Mouse (Mus musculus): ENCODE data around the gene Kcnmb2. TPM values are rescaled to one million over a fixed set of nuclear protein-coding genes. Genes with fewer than 3 reads are reported as not detected.

Kcnmb2 gene
- polyA plus RNA-seq, 1 experiment from 2014 or later, result 0.29 TPM

DNA sequence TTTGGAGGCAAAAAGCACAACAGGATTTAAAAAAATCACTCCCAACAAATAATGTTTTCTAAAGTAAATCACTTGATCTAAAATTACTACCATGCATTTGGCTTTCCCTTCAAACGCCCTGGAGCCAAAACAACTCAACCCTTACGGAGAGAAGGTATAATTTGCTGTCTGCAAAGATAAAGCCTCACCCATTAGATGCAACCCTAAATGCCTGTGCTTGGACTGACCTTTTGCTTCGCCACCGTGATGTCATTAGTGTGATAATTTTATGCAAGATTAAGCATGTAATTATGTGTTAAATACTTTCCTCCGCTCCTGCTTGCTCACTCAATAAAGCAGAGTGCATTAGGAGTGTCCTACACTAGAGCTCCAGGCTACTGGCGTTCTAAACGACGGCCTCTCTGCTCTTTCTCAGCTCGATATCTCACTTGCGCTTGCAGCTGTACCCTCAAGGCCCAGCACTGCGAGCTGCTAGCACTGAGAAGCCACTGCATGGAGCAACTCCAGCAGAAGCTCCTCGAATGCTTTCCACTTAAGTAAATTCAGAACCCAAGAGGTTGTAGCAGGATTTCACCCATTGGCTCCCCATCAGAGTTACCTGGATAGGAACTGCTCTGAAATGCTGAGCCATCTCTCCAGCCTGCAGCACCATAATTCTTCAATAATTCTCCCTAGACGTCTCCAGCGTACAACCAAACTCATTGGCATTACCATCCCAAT is 247.7 kb downstream of the Kcnmb2 start:
- WGBS (ENCODE audit: insufficient replicate concordance), result 58% methylated on average over 14 of the region's 14 CpGs
- H3K36me3 ChIP-seq, result no peaks in the 10 kb centered on the region
- no peak for ATAC-seq (ENCODE audit: low read depth)

DNA sequence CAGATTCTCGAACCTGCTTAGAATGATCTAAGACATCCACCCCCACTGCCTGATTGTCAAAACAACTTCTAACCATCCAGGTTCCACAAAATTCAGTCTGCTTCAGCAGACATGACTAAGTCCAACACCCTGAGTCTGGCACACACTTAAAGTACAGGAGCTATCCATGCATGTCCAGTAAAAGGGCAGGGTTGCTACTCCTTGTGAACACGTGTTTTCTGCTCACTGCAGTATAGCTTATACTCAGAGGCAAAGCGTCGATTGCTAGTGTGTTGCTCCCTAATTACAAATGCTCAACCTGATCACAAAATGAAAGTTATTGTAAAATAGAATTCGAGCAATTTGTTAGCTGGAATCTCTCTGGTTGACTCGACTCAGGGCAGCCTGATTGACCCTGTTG is 278.2 kb downstream of the Kcnmb2 start:
- H3K27me3 ChIP-seq, result no peaks in the 10 kb centered on the region
- no peak overlapping the region for H3K9ac ChIP-seq
- 52% methylated on average over 6 of the region's 6 CpGs for WGBS (ENCODE audit: insufficient replicate concordance)
- DNase-seq (no peak), ATAC-seq (ENCODE audit: low read depth) (no peak)
- H3K4me3 ChIP-seq (replicated peaks), result no peak overlapping the region
- no peak overlapping the region for H3K27ac ChIP-seq
- no peak overlapping the region for H3K4me2 ChIP-seq
- no peaks in the 10 kb centered on the region for H3K36me3 ChIP-seq
- H3K9me3 ChIP-seq (replicated peaks), result no peaks in the 10 kb centered on the region
- no peaks in the 10 kb centered on the region for H3K4me1 ChIP-seq (replicated peaks)

More for the DNA sequence above, 247.7 kb downstream of the Kcnmb2 start:
- H3K27ac ChIP-seq, result no peak overlapping the region
- H3K9me3 ChIP-seq (replicated peaks), result no peaks in the 10 kb centered on the region
- H3K27me3 ChIP-seq, result no peaks in the 10 kb centered on the region
- no peak for DNase-seq
- H3K4me1 ChIP-seq (replicated peaks), result no peaks in the 10 kb centered on the region
- no peak overlapping the region for H3K9ac ChIP-seq
- no peak overlapping the region for H3K4me2 ChIP-seq
- no peak overlapping the region for H3K4me3 ChIP-seq (replicated peaks)

GRCm38 (mm10) chr3:32185855-32186522 is 283.7 kb downstream of the Kcnmb2 start:
- H3K4me1 ChIP-seq (replicated peaks), result no peaks in the 10 kb centered on the region
- H3K4me3 ChIP-seq (replicated peaks), result no peak overlapping the region
- H3K4me2 ChIP-seq, result no peak overlapping the region
- no peaks in the 10 kb centered on the region for H3K27me3 ChIP-seq
- 44% methylated on average over 2 of the region's 2 CpGs for WGBS (ENCODE audit: insufficient replicate concordance)
- H3K9me3 ChIP-seq (replicated peaks), result no peaks in the 10 kb centered on the region
- DNase-seq (no peak), ATAC-seq (ENCODE audit: low read depth) (no peak)
- H3K9ac ChIP-seq, result no peak overlapping the region
- H3K27ac ChIP-seq, result no peak overlapping the region
- H3K36me3 ChIP-seq, result no peaks in the 10 kb centered on the region

DNA sequence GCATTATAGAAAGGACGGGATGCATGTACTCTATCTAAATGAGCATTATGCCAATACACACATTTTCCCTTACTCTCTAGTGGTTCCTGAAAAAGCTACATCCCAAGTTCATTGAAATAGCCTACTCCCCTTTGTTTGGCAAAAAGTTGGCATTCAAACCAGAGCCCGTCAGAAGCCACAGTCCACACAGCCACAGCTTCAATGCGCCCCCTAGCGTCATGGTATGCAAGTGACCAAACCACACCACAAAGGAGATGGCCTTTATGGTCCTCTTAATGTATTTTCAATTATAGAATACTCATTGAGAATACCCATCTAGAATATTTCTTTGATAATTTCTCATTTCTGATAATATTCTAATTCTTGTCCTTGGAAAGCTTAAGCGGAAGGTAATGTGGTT is 286.2 kb downstream of the Kcnmb2 start:
- no peaks in the 10 kb centered on the region for H3K27me3 ChIP-seq
- no peak overlapping the region for H3K4me2 ChIP-seq
- ATAC-seq (ENCODE audit: low read depth) (no peak), DNase-seq (peak; percentile 1)
- H3K4me3 ChIP-seq (replicated peaks), result no peak overlapping the region
- no peak overlapping the region for H3K27ac ChIP-seq
- H3K9ac ChIP-seq, result no peak overlapping the region
- H3K4me1 ChIP-seq (replicated peaks), result no peaks in the 10 kb centered on the region
- H3K36me3 ChIP-seq, result no peaks in the 10 kb centered on the region
- no peaks in the 10 kb centered on the region for H3K9me3 ChIP-seq (replicated peaks)
- 24% methylated on average over 5 of the region's 5 CpGs for WGBS (ENCODE audit: insufficient replicate concordance)

GRCm38 (mm10) chr3:32188955-32189354 is 286.6 kb downstream of the Kcnmb2 start:
- WGBS (ENCODE audit: insufficient replicate concordance), result 66% methylated on average over 2 of the region's 2 CpGs
- H3K9me3 ChIP-seq (replicated peaks), result no peaks in the 10 kb centered on the region
- H3K27me3 ChIP-seq, result no peaks in the 10 kb centered on the region
- H3K4me2 ChIP-seq, result no peak overlapping the region
- H3K4me1 ChIP-seq (replicated peaks), result no peaks in the 10 kb centered on the region
- H3K36me3 ChIP-seq, result no peaks in the 10 kb centered on the region
- no peak overlapping the region for H3K27ac ChIP-seq
- no peak overlapping the region for H3K4me3 ChIP-seq (replicated peaks)
- no peak overlapping the region for H3K9ac ChIP-seq
- no peak for ATAC-seq (ENCODE audit: low read depth)
- no peak for DNase-seq

DNA sequence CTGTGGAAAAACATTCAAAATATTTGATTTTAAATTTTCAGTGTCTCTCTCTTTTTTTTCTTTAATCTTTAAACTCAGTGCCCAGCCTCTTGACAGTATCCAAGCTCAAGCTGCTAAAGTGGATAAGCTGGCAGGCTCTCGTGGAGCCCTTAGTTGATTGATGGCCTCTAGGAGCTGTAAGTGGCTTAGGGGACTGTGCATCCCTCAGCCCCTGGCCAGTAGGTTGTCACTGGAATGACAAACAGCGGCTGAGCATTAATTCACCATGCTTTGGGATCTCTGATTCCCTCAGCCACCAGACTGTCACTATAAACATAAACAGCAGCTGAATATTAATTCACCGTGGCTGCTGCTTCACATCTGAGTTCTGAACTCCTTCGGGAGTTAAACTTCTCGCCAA is 287.6 kb downstream of the Kcnmb2 start:
- Histone ChIP-seq H3K9ac (no peak overlapping the region), H3K27ac (no peak overlapping the region), H3K4me1 (replicated peaks) (no peaks in the 10 kb centered on the region), H3K4me3 (replicated peaks) (no peak overlapping the region), H3K36me3 (no peaks in the 10 kb centered on the region), H3K27me3 (no peaks in the 10 kb centered on the region), H3K4me2 (no peak overlapping the region), H3K9me3 (replicated peaks) (no peaks in the 10 kb centered on the region)
- 54% methylated on average over 5 of the region's 5 CpGs for WGBS (ENCODE audit: insufficient replicate concordance)
- ATAC-seq (ENCODE audit: low read depth) (no peak), DNase-seq (no peak)

DNA sequence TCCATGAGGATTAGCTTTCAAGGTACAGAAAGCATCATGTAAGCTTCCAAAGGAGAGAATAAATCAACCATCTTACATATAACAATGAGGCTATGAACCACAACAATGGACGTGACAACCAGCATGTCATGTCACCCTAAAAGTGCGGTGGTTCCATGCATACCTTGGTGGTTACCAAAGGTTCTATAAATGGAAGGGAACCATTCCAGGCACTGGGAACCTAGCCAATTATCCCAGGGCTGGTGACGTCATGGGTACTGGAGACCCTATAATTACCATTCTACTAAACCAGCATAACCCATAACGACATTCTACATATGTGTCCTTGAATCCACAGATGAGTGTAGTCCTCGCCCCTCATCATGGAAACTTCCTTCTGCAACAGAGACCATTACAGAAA is 291.7 kb downstream of the Kcnmb2 start:
- ATAC-seq (ENCODE audit: low read depth), result no peak
- no peaks in the 10 kb centered on the region for H3K36me3 ChIP-seq
- WGBS (ENCODE audit: insufficient replicate concordance), result 68% methylated on average over 5 of the region's 5 CpGs
- no peak for DNase-seq
- no peaks in the 10 kb centered on the region for H3K4me1 ChIP-seq (replicated peaks)
- H3K27ac ChIP-seq, result no peak overlapping the region
- no peak overlapping the region for H3K4me2 ChIP-seq
- H3K27me3 ChIP-seq, result no peaks in the 10 kb centered on the region
- no peak overlapping the region for H3K9ac ChIP-seq
- no peaks in the 10 kb centered on the region for H3K9me3 ChIP-seq (replicated peaks)
- no peak overlapping the region for H3K4me3 ChIP-seq (replicated peaks)

DNA sequence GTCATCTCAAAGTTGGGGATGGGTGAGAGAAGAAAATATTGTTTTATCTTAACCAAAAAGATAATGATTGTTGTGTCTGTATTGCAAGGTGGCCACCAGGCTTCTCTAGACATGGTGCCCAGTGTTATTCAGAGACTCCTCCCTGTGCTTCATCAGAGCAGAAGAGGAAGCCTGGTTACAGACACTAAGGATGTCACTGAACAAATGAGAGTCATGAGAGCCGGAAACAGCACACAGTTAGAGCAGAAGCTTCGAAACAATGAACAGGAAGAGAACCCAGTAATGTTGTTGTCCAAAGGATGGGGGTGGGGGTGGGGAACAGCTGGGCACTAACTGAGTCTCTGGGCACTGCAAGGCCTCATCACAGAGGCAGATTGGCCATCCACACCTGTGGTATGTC is 324.4 kb downstream of the Kcnmb2 start:
- H3K4me3 ChIP-seq (replicated peaks), result no peak overlapping the region
- no peak for ATAC-seq (ENCODE audit: low read depth)
- 36% methylated on average over 2 of the region's 2 CpGs for WGBS (ENCODE audit: insufficient replicate concordance)
- H3K27ac ChIP-seq, result no peak overlapping the region
- H3K4me1 ChIP-seq (replicated peaks), result no peaks in the 10 kb centered on the region
- H3K9ac ChIP-seq, result no peak overlapping the region
- H3K36me3 ChIP-seq, result no peaks in the 10 kb centered on the region
- no peak for DNase-seq
- H3K4me2 ChIP-seq, result no peak overlapping the region
- no peaks in the 10 kb centered on the region for H3K27me3 ChIP-seq
- no peaks in the 10 kb centered on the region; the same call in 1 of the 2 replicates for H3K9me3 ChIP-seq (replicated peaks)

DNA sequence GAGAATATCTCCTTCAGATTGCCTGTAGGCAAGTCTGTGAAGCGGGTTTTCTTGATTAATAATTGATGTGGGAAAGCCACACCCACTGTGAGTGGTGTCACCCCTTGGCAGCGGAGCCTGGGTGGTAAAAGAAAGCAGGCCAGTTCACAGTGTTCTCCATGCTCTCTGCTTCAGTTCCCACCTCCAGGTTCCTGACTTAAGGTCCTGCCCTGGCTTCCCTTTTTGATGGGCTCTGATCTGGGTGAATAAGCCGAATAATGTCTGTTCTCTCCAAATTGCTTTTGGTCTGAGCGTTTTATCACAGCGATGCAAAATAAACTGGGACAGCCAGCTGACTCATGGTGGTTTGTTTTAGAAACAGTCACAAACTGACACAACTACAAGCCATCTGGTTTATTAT is 334.5 kb downstream of the Kcnmb2 start:
- Histone ChIP-seq H3K36me3 (no peaks in the 10 kb centered on the region), H3K9ac (no peak overlapping the region), H3K27me3 (no peaks in the 10 kb centered on the region), H3K4me2 (no peak overlapping the region), H3K4me1 (replicated peaks) (no peaks in the 10 kb centered on the region), H3K27ac (no peak overlapping the region), H3K9me3 (replicated peaks) (no peaks in the 10 kb centered on the region), H3K4me3 (replicated peaks) (no peak overlapping the region)
- WGBS (ENCODE audit: insufficient replicate concordance), result 62% methylated on average over 5 of the region's 5 CpGs
- DNase-seq (no peak), ATAC-seq (ENCODE audit: low read depth) (no peak)
